ENCODE assay signal across 23 mouse cellular contexts in genomic region chr3:83451317-83451716, GRCm38 (mm10).
DNase-seq lines count a peak whose midpoint lies in the region; ATAC-seq lines count a peak whose summit lies in the region.
"Had no signal": no experiment of that assay in that cellular context is flagged by ENCODE, and none has a peak within 500 bp of the region (broad histone marks: within the 10 kb centered on the region; RNA-seq: fewer than 3 reads in every experiment).

No protein-coding gene starts in this region.

- H3K27me3 ChIP-seq in heart, embryonic 11.5 days (ENCODE audit: control insufficient read depth, insufficient read depth, low read length): no peaks in the 10 kb centered on the region
- H3K27me3 ChIP-seq in intestine, embryonic 16.5 days (replicated peaks; ENCODE audit: control insufficient read depth, insufficient read depth, low read length): no peaks in the 10 kb centered on the region
- no peaks in the 10 kb centered on the region for H3K27me3 ChIP-seq in kidney, embryonic 16.5 days (ENCODE audit: insufficient read depth, low read length)
- H3K27me3 ChIP-seq: embryonic facial prominence, embryonic 15.5 days; forebrain, embryonic 13.5 days; limb, embryonic 12.5 days; liver, embryonic 15.5 days; neural tube, embryonic 15.5 days; Patski had no signal

- H3K27ac ChIP-seq in heart, embryonic 11.5 days (ENCODE audit: low read depth, low read length): no peak overlapping the region
- H3K27ac ChIP-seq in intestine, embryonic 16.5 days (ENCODE audit: low read length): no peak overlapping the region
- H3K27ac ChIP-seq in kidney, embryonic 16.5 days (ENCODE audit: low read length): no peak overlapping the region
- H3K27ac ChIP-seq: embryonic facial prominence, embryonic 15.5 days; forebrain, embryonic 13.5 days; hindbrain, embryonic 14.5 days; layer of hippocampus, adult 2 months; limb, embryonic 12.5 days; liver, embryonic 15.5 days; macrophage; neural tube, embryonic 15.5 days had no signal

- no peak overlapping the region for H3K9ac ChIP-seq in heart, embryonic 11.5 days (ENCODE audit: low read depth, low read length)
- H3K9ac ChIP-seq in intestine, embryonic 16.5 days (ENCODE audit: low read depth, low read length): no peak overlapping the region
- no peak overlapping the region for H3K9ac ChIP-seq in kidney, embryonic 16.5 days (replicated peaks; ENCODE audit: low read length)
- H3K9ac ChIP-seq: embryonic facial prominence, embryonic 15.5 days; forebrain, embryonic 13.5 days; hindbrain, embryonic 14.5 days; limb, embryonic 12.5 days; liver, embryonic 15.5 days; neural tube, embryonic 15.5 days had no signal

- peak; percentile 66 to 77 for DNase-seq in heart, adult 18-20 months
- DNase-seq in urinary bladder, postnatal 14 days (ENCODE audit: low spot score): peak; percentile 33
- no peak for DNase-seq in urinary bladder, postnatal 25 days (ENCODE audit: low spot score)
- DNase-seq in gastrocnemius, postnatal 25 days: peak; percentile 60
- peak; percentile 83 for DNase-seq in skeletal muscle tissue, adult 2 months (ENCODE audit: low read depth, low spot score)
- DNase-seq: cerebellum, adult 9-10 months; kidney, postnatal 10 days; right cerebral cortex, postnatal 4 days; thymus, adult 18-20 months had no signal

- H3K4me1 ChIP-seq in heart, embryonic 11.5 days (ENCODE audit: control insufficient read depth, insufficient read depth, low read length): 0 out of 2 replicates have a peak, but pooled peaks cover 5% of the 10 kb centered on the region
- H3K4me1 ChIP-seq in intestine, embryonic 16.5 days (ENCODE audit: control insufficient read depth, insufficient read depth, low read length): no peaks in the 10 kb centered on the region
- no peaks in the 10 kb centered on the region for H3K4me1 ChIP-seq in kidney, embryonic 16.5 days (ENCODE audit: insufficient read depth, low read length)
- H3K4me1 ChIP-seq: embryonic facial prominence, embryonic 15.5 days; forebrain, embryonic 13.5 days; limb, embryonic 12.5 days; liver, embryonic 15.5 days; neural tube, embryonic 15.5 days had no signal

- no peaks in the 10 kb centered on the region for H3K9me3 ChIP-seq in heart, embryonic 11.5 days (replicated peaks; ENCODE audit: control insufficient read depth, low read length)
- no peaks in the 10 kb centered on the region for H3K9me3 ChIP-seq in intestine, embryonic 16.5 days (ENCODE audit: control insufficient read depth, low read length)
- H3K9me3 ChIP-seq in kidney, embryonic 16.5 days (ENCODE audit: low read length): no peaks in the 10 kb centered on the region
- H3K9me3 ChIP-seq: embryonic facial prominence, embryonic 15.5 days; forebrain, embryonic 13.5 days; limb, embryonic 12.5 days; liver, embryonic 15.5 days; neural tube, embryonic 15.5 days had no signal

- no peak for ATAC-seq in heart, embryonic 11.5 days (replicated peaks; ENCODE audit: insufficient number of reproducible peaks, low FRiP score, low TSS enrichment)
- no peak for ATAC-seq in intestine, embryonic 16.5 days
- ATAC-seq in kidney, embryonic 16.5 days (ENCODE audit: low FRiP score, low TSS enrichment): no peak
- ATAC-seq: forebrain, embryonic 13.5 days; intestine, postnatal 0 days; Patski had no signal

- H3K36me3 ChIP-seq in heart, embryonic 11.5 days (ENCODE audit: control insufficient read depth, insufficient read depth, low read length): no peaks in the 10 kb centered on the region
- H3K36me3 ChIP-seq in intestine, embryonic 16.5 days (ENCODE audit: control insufficient read depth, insufficient read depth, low read length): no peaks in the 10 kb centered on the region
- H3K36me3 ChIP-seq in kidney, embryonic 16.5 days (ENCODE audit: insufficient read depth, low read length): no peaks in the 10 kb centered on the region
- H3K36me3 ChIP-seq: embryonic facial prominence, embryonic 15.5 days; limb, embryonic 12.5 days; liver, embryonic 15.5 days; neural tube, embryonic 15.5 days had no signal

- H3K4me3 ChIP-seq in heart, embryonic 11.5 days (ENCODE audit: low read depth, low read length): no peak overlapping the region
- no peak overlapping the region for H3K4me3 ChIP-seq in intestine, embryonic 16.5 days (ENCODE audit: low read length)
- H3K4me3 ChIP-seq in kidney, embryonic 16.5 days (ENCODE audit: low read length): no peak overlapping the region
- H3K4me3 ChIP-seq: embryonic facial prominence, embryonic 15.5 days; forebrain, embryonic 13.5 days; layer of hippocampus, adult 2 months; limb, embryonic 12.5 days; liver, embryonic 15.5 days; neural tube, embryonic 15.5 days had no signal

- H3K4me2 ChIP-seq in heart, embryonic 11.5 days: no peak overlapping the region
- no peak overlapping the region for H3K4me2 ChIP-seq in intestine, embryonic 16.5 days (ENCODE audit: low read depth, low read length)
- H3K4me2 ChIP-seq in kidney, embryonic 16.5 days (replicated peaks; ENCODE audit: low read depth, low read length): no peak overlapping the region
- H3K4me2 ChIP-seq: embryonic facial prominence, embryonic 15.5 days; forebrain, embryonic 13.5 days; hindbrain, embryonic 14.5 days; limb, embryonic 12.5 days; liver, embryonic 15.5 days; midbrain, embryonic 11.5 days; neural tube, embryonic 15.5 days had no signal

- WGBS in heart, embryonic 11.5 days (ENCODE audit: insufficient replicate concordance): 79% methylated on average over 3 of the region's 3 CpGs
- 92% methylated on average over 3 of the region's 3 CpGs for WGBS in intestine, embryonic 16.5 days
- WGBS in kidney, embryonic 16.5 days: 86% methylated on average over 3 of the region's 3 CpGs
